23 mouse cellular contexts compared by ENCODE assay signal in genomic region chr14:121553785-121554184, GRCm38 (mm10). TPM values are rescaled to one million over a fixed set of nuclear protein-coding genes. Genes with fewer than 3 reads are reported as not detected.
DNase-seq lines count a peak whose midpoint lies in the region; ATAC-seq and TF ChIP-seq lines count a peak whose summit lies in the region.
"Had no signal": no experiment of that assay in that cellular context is flagged by ENCODE, and none has a peak within 500 bp of the region (broad histone marks: within the 10 kb centered on the region; RNA-seq: fewer than 3 reads in every experiment).

No protein-coding gene starts in this region.

- no peak overlapping the region for H3K4me3 ChIP-seq in thymus, adult 2 months (ENCODE audit: control insufficient read depth, insufficient read depth, low read length)
- H3K4me3 ChIP-seq in small intestine, adult 2 months (ENCODE audit: low read depth, low read length) = no peak overlapping the region
- H3K4me3 ChIP-seq in hindbrain, embryonic 16.5 days (ENCODE audit: low read length) = no peak overlapping the region
- no peak overlapping the region for H3K4me3 ChIP-seq in hindbrain, embryonic 10.5 days
- H3K4me3 ChIP-seq: embryonic facial prominence, embryonic 13.5 days; forebrain, embryonic 12.5 days; heart, adult 2 months; heart, embryonic 15.5 days had no signal

- H3K27me3 ChIP-seq in thymus, adult 2 months (ENCODE audit: control insufficient read depth, insufficient read depth, low read length) = no peaks in the 10 kb centered on the region
- H3K27me3 ChIP-seq in small intestine, adult 2 months (ENCODE audit: control insufficient read depth, insufficient read depth, low read length) = no peaks in the 10 kb centered on the region
- no peaks in the 10 kb centered on the region for H3K27me3 ChIP-seq in hindbrain, embryonic 16.5 days (replicated peaks; ENCODE audit: control insufficient read depth, insufficient read depth, low read length)
- H3K27me3 ChIP-seq in hindbrain, embryonic 10.5 days (ENCODE audit: insufficient read depth, poor library complexity, severe bottlenecking) = peaks cover 3% of the 10 kb centered on the region
- H3K27me3 ChIP-seq: forebrain, embryonic 12.5 days; heart, embryonic 15.5 days had no signal

- no peak overlapping the region for H3K27ac ChIP-seq in thymus, adult 2 months (ENCODE audit: control insufficient read depth, insufficient read depth, low read length)
- H3K27ac ChIP-seq in small intestine, adult 2 months (ENCODE audit: insufficient read depth, low read depth, low read length) = peak overlapping the region; percentile 91
- no peak overlapping the region for H3K27ac ChIP-seq in hindbrain, embryonic 16.5 days (ENCODE audit: low read depth, low read length)
- no peak overlapping the region for H3K27ac ChIP-seq in hindbrain, embryonic 10.5 days
- H3K27ac ChIP-seq: embryonic facial prominence, embryonic 13.5 days; forebrain, embryonic 12.5 days; heart, adult 2 months; heart, embryonic 15.5 days; hindbrain, embryonic 14.5 days had no signal

- DNase-seq in CD4-positive, CD25-positive, alpha-beta regulatory T cell, adult 2 months (ENCODE audit: low read depth, low spot score) = peak; percentile 9
- peak; percentile 8 for DNase-seq in thymus, adult 2 months
- no peak for DNase-seq in thymus, adult 18-20 months
- DNase-seq in T-cell, adult 2 months (ENCODE audit: low spot score) = peak; percentile 72
- DNase-seq in hindbrain, embryonic 10.5 days (ENCODE audit: low spot score) = no peak
- DNase-seq: adrenal gland, postnatal 14 days; B cell, adult 2 months; cerebellum, adult 11-12 months; cerebellum, adult 9-10 months; cerebellum, postnatal 25 days; gastrocnemius, postnatal 10 days; heart, adult 2 months; heart, postnatal 14 days had no signal

- H3K4me1 ChIP-seq in thymus, adult 2 months (replicated peaks; ENCODE audit: control insufficient read depth, insufficient read depth, low read length) = peaks cover 17% of the 10 kb centered on the region
- H3K4me1 ChIP-seq in small intestine, adult 2 months (ENCODE audit: control insufficient read depth, insufficient read depth, insufficient read length, low read length) = peaks cover 23% of the 10 kb centered on the region
- no peaks in the 10 kb centered on the region for H3K4me1 ChIP-seq in hindbrain, embryonic 16.5 days (ENCODE audit: control insufficient read depth, insufficient read depth, low read depth, low read length)
- H3K4me1 ChIP-seq in hindbrain, embryonic 10.5 days (replicated peaks) = peaks cover 10% of the 10 kb centered on the region
- H3K4me1 ChIP-seq: forebrain, embryonic 12.5 days; heart, embryonic 15.5 days had no signal

- no peak for TF ChIP-seq POLR2A in thymus, adult 2 months (IDR thresholded peaks at IDR 0.05; ENCODE audit: control insufficient read depth, extremely low read depth, insufficient read depth, low read length, poor library complexity)
- TF ChIP-seq POLR2A in small intestine, adult 2 months (IDR thresholded peaks at IDR 0.05; ENCODE audit: low read depth, low read length) = no peak

- no peak for TF ChIP-seq CTCF in thymus, adult 2 months (IDR thresholded peaks at IDR 0.05; ENCODE audit: borderline replicate concordance, control insufficient read depth, extremely low read depth, insufficient read depth, low read length, poor library complexity)
- TF ChIP-seq CTCF in small intestine, adult 2 months (IDR thresholded peaks at IDR 0.05; ENCODE audit: extremely low read depth, insufficient read length, insufficient replicate concordance, low read depth, low read length) = no peak

- no peaks in the 10 kb centered on the region for H3K36me3 ChIP-seq in thymus, adult 2 months (ENCODE audit: control insufficient read depth, insufficient read depth, low read length)
- H3K36me3 ChIP-seq in small intestine, adult 2 months (ENCODE audit: control insufficient read depth, insufficient read depth, low read length) = no peaks in the 10 kb centered on the region; the same call in 1 of the 2 replicates
- peaks cover 8% of the 10 kb centered on the region for H3K36me3 ChIP-seq in hindbrain, embryonic 16.5 days (ENCODE audit: control insufficient read depth, insufficient read depth, low read length)
- H3K36me3 ChIP-seq in hindbrain, embryonic 10.5 days = no peaks in the 10 kb centered on the region
- H3K36me3 ChIP-seq: embryonic facial prominence, embryonic 13.5 days; forebrain, embryonic 12.5 days; heart, embryonic 15.5 days had no signal

- no peak overlapping the region for H3K4me2 ChIP-seq in hindbrain, embryonic 16.5 days (ENCODE audit: low read length)
- H3K4me2 ChIP-seq: embryonic facial prominence, embryonic 13.5 days; forebrain, embryonic 12.5 days; heart, embryonic 11.5 days; heart, embryonic 15.5 days; hindbrain, embryonic 14.5 days had no signal

- H3K9ac ChIP-seq in hindbrain, embryonic 16.5 days (ENCODE audit: low read depth, low read length) = no peak overlapping the region
- H3K9ac ChIP-seq: embryonic facial prominence, embryonic 13.5 days; forebrain, embryonic 12.5 days; heart, embryonic 15.5 days; hindbrain, embryonic 14.5 days had no signal

- no peak for ATAC-seq in CD4-positive, CD25-positive, alpha-beta regulatory T cell, adult 4 months
- ATAC-seq in hindbrain, embryonic 16.5 days = no peak
- ATAC-seq: forebrain, embryonic 16.5 days had no signal

- H3K9me3 ChIP-seq in hindbrain, embryonic 16.5 days (ENCODE audit: control insufficient read depth, low read length) = no peaks in the 10 kb centered on the region
- no peaks in the 10 kb centered on the region for H3K9me3 ChIP-seq in hindbrain, embryonic 10.5 days
- H3K9me3 ChIP-seq: embryonic facial prominence, embryonic 13.5 days; forebrain, embryonic 12.5 days; G1E; heart, embryonic 15.5 days had no signal

RNA-seq across cellular contexts. Expression of gene Slc15a1, which starts 48.7 kb away (rescaled TPM):
- polyA plus RNA-seq in CD4-positive, CD25-positive, alpha-beta regulatory T cell, adult 4 months (2017; shearing (Covaris generic)) = under 1 TPM in 1 of 2 experiments, not detected in 1; 0.16 TPM
- 2.0 and 2.4 TPM in 2 replicates for polyA plus RNA-seq in thymus, adult 2 months (2012; rRNA removed)
- polyA plus RNA-seq in small intestine, adult 2 months (2012; rRNA removed) = 31.3 and 304 TPM in 2 replicates
- polyA plus RNA-seq in hindbrain, embryonic 16.5 days (2015; fragmentation: Nextera tagmentation; extraction: Ambion mirVana) = 0.09 TPM in 1 of 2 replicates, not detected in the other
- polyA plus RNA-seq in hindbrain, embryonic 10.5 days (2016; fragmentation: Nextera tagmentation; extraction: Ambion mirVana) = 0.05 and 0.12 TPM in 2 replicates
- polyA plus RNA-seq: forebrain, embryonic 12.5 days; forebrain, embryonic 16.5 days; G1E; heart, adult 2 months; heart, embryonic 11.5 days; hindbrain, embryonic 14.5 days had no signal

Comparison
In these comparisons a context has a peak if more than half of its experiments do, and no peak if none do; other contexts are left out.
1. DNase-seq: peak in CD4-positive, CD25-positive, alpha-beta regulatory T cell, adult 2 months (single experiment), thymus, adult 2 months (single experiment) and T-cell, adult 2 months (single experiment); none in thymus, adult 18-20 months (0 of 2) and hindbrain, embryonic 10.5 days (single experiment).